Mouse (Mus musculus): Measurements from ENCODE around the gene Polr3h. TPM values are rescaled to one million over a fixed set of nuclear protein-coding genes. Genes with fewer than 3 reads are reported as not detected.

Gene Polr3h
- polyA plus RNA-seq, 1 experiment from 2014 or later: 100.0 TPM

- no peaks in the 10 kb centered on the region for H3K27me3 ChIP-seq (ENCODE audit: control insufficient read depth, insufficient read depth, low read length)
- peaks cover 10% of the 10 kb centered on the region for H3K36me3 ChIP-seq (replicated peaks; ENCODE audit: control insufficient read depth, insufficient read depth)
- H3K4me3 ChIP-seq (replicated peaks; ENCODE audit: low read length): no peak overlapping the region
- peaks cover 21% of the 10 kb centered on the region for H3K4me1 ChIP-seq (replicated peaks; ENCODE audit: control insufficient read depth, insufficient read depth, low read length)
- H3K9me3 ChIP-seq (ENCODE audit: control insufficient read depth, low read length): no peaks in the 10 kb centered on the region
- H3K27ac ChIP-seq: no peak overlapping the region
- WGBS: 85% methylated on average over 10 of the region's 10 CpGs
- DNase-seq (ENCODE audit: low spot score) (no peak), ATAC-seq (ENCODE audit: low FRiP score) (no peak)
- peak overlapping the region; percentile 76; the same call in 1 of the 2 replicates for H3K4me2 ChIP-seq (replicated peaks)
- H3K9ac ChIP-seq: 0 out of 2 replicates have a peak overlapping the region, but pooled peaks have one; percentile 81
Observed at GRCm38 (mm10) chr15:81939157-81939715, 13.2 kb upstream of the Polr3h start.

- peaks cover 10% of the 10 kb centered on the region for H3K36me3 ChIP-seq (replicated peaks; ENCODE audit: control insufficient read depth, insufficient read depth)
- H3K27ac ChIP-seq: peak overlapping the region; percentile 90
- peak overlapping the region; percentile 81 for H3K9ac ChIP-seq
- WGBS: 21% methylated on average over 2 of the region's 2 CpGs
- no peak for DNase-seq (ENCODE audit: low spot score)
- H3K4me1 ChIP-seq (replicated peaks; ENCODE audit: control insufficient read depth, insufficient read depth, low read length): peaks cover 17% of the 10 kb centered on the region
- peak overlapping the region; percentile 76 for H3K4me2 ChIP-seq (replicated peaks)
- peak overlapping the region; percentile 58 for H3K4me3 ChIP-seq (replicated peaks; ENCODE audit: low read length)
- ATAC-seq (ENCODE audit: low FRiP score): no peak
- no peaks in the 10 kb centered on the region for H3K9me3 ChIP-seq (ENCODE audit: control insufficient read depth, low read length)
- no peaks in the 10 kb centered on the region for H3K27me3 ChIP-seq (ENCODE audit: control insufficient read depth, insufficient read depth, low read length)
Observed at GRCm38 (mm10) chr15:81938246-81938645, 12.2 kb upstream of the Polr3h start.

- Histone ChIP-seq H3K36me3 (replicated peaks; ENCODE audit: control insufficient read depth, insufficient read depth) (peaks cover 10% of the 10 kb centered on the region), H3K27me3 (ENCODE audit: control insufficient read depth, insufficient read depth, low read length) (no peaks in the 10 kb centered on the region), H3K9ac (peak overlapping the region; percentile 81), H3K4me3 (replicated peaks; ENCODE audit: low read length) (peak overlapping the region; percentile 58), H3K9me3 (ENCODE audit: control insufficient read depth, low read length) (no peaks in the 10 kb centered on the region), H3K27ac (peak overlapping the region; percentile 90), H3K4me1 (replicated peaks; ENCODE audit: control insufficient read depth, insufficient read depth, low read length) (peaks cover 15% of the 10 kb centered on the region), H3K4me2 (replicated peaks) (peak overlapping the region; percentile 76)
- ATAC-seq (ENCODE audit: low FRiP score) (peak; percentile 51), DNase-seq (ENCODE audit: low spot score) (peak; percentile 54)
- WGBS: 8% methylated on average over 19 of the region's 19 CpGs
Observed at GRCm38 (mm10) chr15:81937098-81937972, 11.3 kb upstream of the Polr3h start.

GRCm38 (mm10) chr15:81936679-81937078, 10.6 kb upstream of the Polr3h start, which contains the start of gene Csdc2:
Csdc2 (plus strand) TSS chr15:81936759.
- WGBS: 1% methylated on average over 12 of the region's 12 CpGs
- Histone ChIP-seq H3K9ac (peak within 1 kb of the TSS; percentile 81), H3K9me3 (ENCODE audit: control insufficient read depth, low read length) (no peaks in the 10 kb centered on the region), H3K27ac (peak within 1 kb of the TSS; percentile 90), H3K4me1 (replicated peaks; ENCODE audit: control insufficient read depth, insufficient read depth, low read length) (peaks cover 15% of the 10 kb centered on the region), H3K4me2 (replicated peaks) (peak within 1 kb of the TSS; percentile 76), H3K27me3 (ENCODE audit: control insufficient read depth, insufficient read depth, low read length) (no peaks in the 10 kb centered on the region), H3K4me3 (replicated peaks; ENCODE audit: low read length) (peak within 1 kb of the TSS; percentile 58), H3K36me3 (replicated peaks; ENCODE audit: control insufficient read depth, insufficient read depth) (peaks cover 10% of the 10 kb centered on the region)
- peak; percentile 78 for DNase-seq (ENCODE audit: low spot score)
- peak; percentile 83 for ATAC-seq (ENCODE audit: low FRiP score)

- peak; percentile 1; the same call in 1 of the 2 replicates for ATAC-seq (ENCODE audit: low FRiP score)
- 54% methylated on average over 7 of the region's 7 CpGs for WGBS
- peak overlapping the region; percentile 81 for H3K9ac ChIP-seq
Observed at GRCm38 (mm10) chr15:81935869-81936637, 10.0 kb upstream of the Polr3h start.

GRCm38 (mm10) chr15:81933986-81934385, 7.9 kb upstream of the Polr3h start:
- Histone ChIP-seq H3K4me1 (replicated peaks; ENCODE audit: control insufficient read depth, insufficient read depth, low read length) (peaks cover 11% of the 10 kb centered on the region), H3K9me3 (ENCODE audit: control insufficient read depth, low read length) (no peaks in the 10 kb centered on the region), H3K4me2 (replicated peaks) (no peak overlapping the region), H3K36me3 (replicated peaks; ENCODE audit: control insufficient read depth, insufficient read depth) (no peaks in the 10 kb centered on the region), H3K27me3 (ENCODE audit: control insufficient read depth, insufficient read depth, low read length) (no peaks in the 10 kb centered on the region), H3K4me3 (replicated peaks; ENCODE audit: low read length) (no peak overlapping the region), H3K27ac (no peak overlapping the region), H3K9ac (no peak overlapping the region)
- no peak for ATAC-seq (ENCODE audit: low FRiP score)
- no peak for DNase-seq (ENCODE audit: low spot score)
- WGBS: 84% methylated on average over 1 of the region's 1 CpGs

More at GRCm38 (mm10) chr15:81935869-81936637, 10.0 kb upstream of the Polr3h start:
- H3K9me3 ChIP-seq (ENCODE audit: control insufficient read depth, low read length): no peaks in the 10 kb centered on the region
- no peaks in the 10 kb centered on the region for H3K27me3 ChIP-seq (ENCODE audit: control insufficient read depth, insufficient read depth, low read length)
- peak overlapping the region; percentile 58 for H3K4me3 ChIP-seq (replicated peaks; ENCODE audit: low read length)
- DNase-seq (ENCODE audit: low spot score): no peak
- peak overlapping the region; percentile 76 for H3K4me2 ChIP-seq (replicated peaks)
- peaks cover 15% of the 10 kb centered on the region for H3K4me1 ChIP-seq (replicated peaks; ENCODE audit: control insufficient read depth, insufficient read depth, low read length)
- peak overlapping the region; percentile 90 for H3K27ac ChIP-seq
- peaks cover 9% of the 10 kb centered on the region for H3K36me3 ChIP-seq (replicated peaks; ENCODE audit: control insufficient read depth, insufficient read depth)

- DNase-seq (ENCODE audit: low spot score): no peak
- peaks cover under 1% of the 10 kb centered on the region for H3K4me1 ChIP-seq (replicated peaks; ENCODE audit: control insufficient read depth, insufficient read depth, low read length)
- no peaks in the 10 kb centered on the region for H3K27me3 ChIP-seq (ENCODE audit: control insufficient read depth, insufficient read depth, low read length)
- no peaks in the 10 kb centered on the region for H3K36me3 ChIP-seq (replicated peaks; ENCODE audit: control insufficient read depth, insufficient read depth)
- H3K9me3 ChIP-seq (ENCODE audit: control insufficient read depth, low read length): no peaks in the 10 kb centered on the region
- H3K4me2 ChIP-seq (replicated peaks): no peak overlapping the region
- H3K4me3 ChIP-seq (replicated peaks; ENCODE audit: low read length): no peak overlapping the region
- no peak for ATAC-seq (ENCODE audit: low FRiP score)
- H3K9ac ChIP-seq: no peak overlapping the region
- 35% methylated on average over 12 of the region's 12 CpGs for WGBS
- H3K27ac ChIP-seq: no peak overlapping the region
Observed at GRCm38 (mm10) chr15:81932951-81933470, 7.0 kb upstream of the Polr3h start.

- peaks cover 20% of the 10 kb centered on the region for H3K4me1 ChIP-seq (replicated peaks; ENCODE audit: control insufficient read depth, insufficient read depth, low read length)
- 32% methylated on average over 11 of the region's 11 CpGs for WGBS
- H3K36me3 ChIP-seq (replicated peaks; ENCODE audit: control insufficient read depth, insufficient read depth): no peaks in the 10 kb centered on the region
- DNase-seq (ENCODE audit: low spot score) (no peak), ATAC-seq (ENCODE audit: low FRiP score) (no peak)
- H3K27me3 ChIP-seq (ENCODE audit: control insufficient read depth, insufficient read depth, low read length): no peaks in the 10 kb centered on the region
- no peak overlapping the region for H3K9ac ChIP-seq
- no peaks in the 10 kb centered on the region for H3K9me3 ChIP-seq (ENCODE audit: control insufficient read depth, low read length)
- H3K27ac ChIP-seq: peak overlapping the region; percentile 88; the same call in 1 of the 2 replicates
- H3K4me2 ChIP-seq (replicated peaks): no peak overlapping the region
- no peak overlapping the region for H3K4me3 ChIP-seq (replicated peaks; ENCODE audit: low read length)
Observed at GRCm38 (mm10) chr15:81928277-81928676, 2.2 kb upstream of the Polr3h start.

Data from hindbrain, embryonic 14.5 days (tissue).